Mouse (Mus musculus): ENCODE measurements around the gene Zfyve28. TPM values are rescaled to one million over a fixed set of nuclear protein-coding genes. Genes with fewer than 3 reads are reported as not detected.

Zfyve28 gene
- total and polyA plus RNA-seq, 2 experiments from 2014 or later, result 4.0 to 12.2 TPM

DNA sequence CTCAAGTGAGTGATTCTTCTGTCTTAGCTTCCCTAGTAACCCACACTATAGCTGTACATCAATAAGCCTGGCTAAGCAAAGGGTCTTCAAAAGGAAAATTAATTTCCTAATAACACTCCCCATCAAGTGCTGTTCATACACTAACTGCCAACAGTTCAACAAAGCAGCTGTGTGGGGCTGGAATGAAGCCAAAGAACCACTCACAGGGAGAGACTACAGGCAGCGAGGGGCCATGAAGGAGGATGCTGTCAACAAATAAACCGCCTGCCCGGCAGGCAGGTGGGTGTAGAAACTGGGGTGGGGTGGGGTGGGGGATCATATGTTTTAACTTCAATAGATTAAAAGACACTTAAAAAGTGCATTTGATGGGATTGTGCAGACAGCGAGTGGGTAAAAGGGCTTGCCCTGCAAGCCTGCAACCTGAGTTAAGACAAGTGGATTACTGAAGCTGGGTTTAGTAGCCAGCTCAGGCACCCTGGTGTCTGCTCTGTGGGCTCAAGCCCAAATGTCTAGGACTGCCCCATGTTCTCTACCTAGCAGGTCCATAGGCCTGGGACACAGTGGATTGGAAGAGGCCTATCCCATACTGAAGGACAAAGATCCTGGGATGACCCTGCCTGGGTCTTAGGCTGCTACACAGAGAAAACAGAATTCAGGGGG is 35.8 kb downstream of the Zfyve28 start:
- Histone ChIP-seq H3K9ac (no peak overlapping the region), H3K4me1 (ENCODE audit: insufficient read depth) (0 out of 2 replicates have a peak, but pooled peaks cover 9% of the 10 kb centered on the region), H3K9me3 (ENCODE audit: low read length) (no peaks in the 10 kb centered on the region), H3K36me3 (ENCODE audit: insufficient read depth) (no peaks in the 10 kb centered on the region), H3K27me3 (ENCODE audit: insufficient read depth, low read length) (no peaks in the 10 kb centered on the region), H3K27ac (ENCODE audit: low read depth, low read length) (no peak overlapping the region), H3K4me2 (ENCODE audit: low read depth) (no peak overlapping the region), H3K4me3 (ENCODE audit: low read depth, low read length) (no peak overlapping the region)
- TF ChIP-seq CTCF (IDR thresholded peaks at IDR 0.05; ENCODE audit: low read depth), result no peak
- WGBS, result 4% methylated on average over 4 of the region's 4 CpGs
- ATAC-seq, result peak; percentile 77
- peak; percentile 71 for DNase-seq

DNA sequence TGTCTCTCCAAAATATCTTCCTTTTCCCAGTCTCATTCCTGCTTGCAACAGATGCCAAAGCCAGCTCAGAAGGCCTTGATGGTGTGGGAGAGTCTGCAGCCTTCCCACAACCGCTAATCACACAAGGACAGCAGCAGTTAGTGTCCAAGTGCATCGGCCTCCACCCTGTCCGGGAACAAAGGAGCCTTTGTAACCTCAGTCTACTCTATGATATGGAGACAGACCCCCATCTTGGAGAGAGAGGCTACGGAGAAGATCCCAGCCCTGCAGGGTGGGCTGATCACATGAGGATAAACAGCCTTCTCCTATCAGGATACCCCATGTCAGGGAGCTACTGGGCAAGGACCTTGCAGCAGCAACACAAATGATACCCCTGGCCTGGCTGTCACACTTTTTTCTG is 36.5 kb downstream of the Zfyve28 start:
- 12% methylated on average over 4 of the region's 4 CpGs for WGBS
- no peak overlapping the region for H3K4me3 ChIP-seq (ENCODE audit: low read depth, low read length)

DNA sequence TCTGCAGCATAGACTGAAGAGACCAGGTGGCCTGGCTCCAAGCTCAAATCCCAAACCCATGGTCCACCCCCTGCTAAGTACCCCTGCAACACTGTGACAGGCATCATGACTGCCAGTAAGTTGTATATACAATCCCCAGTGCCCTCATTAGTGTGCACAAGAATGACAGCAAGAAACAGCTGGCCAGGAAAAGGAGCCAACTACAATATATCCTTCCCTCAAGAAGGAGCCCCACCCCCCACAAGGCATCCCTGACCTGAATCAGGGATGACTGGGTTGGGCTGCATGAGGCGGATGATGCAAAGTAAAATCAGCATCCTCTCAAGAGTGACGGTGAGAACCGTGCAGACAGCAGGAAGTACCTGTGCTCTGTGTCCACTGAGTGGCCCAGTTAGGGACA is 38.2 kb downstream of the Zfyve28 start:
- ATAC-seq, result 0 out of 2 replicates have a peak, but pooled peaks have one; percentile 23

More for the DNA sequence above, 36.5 kb downstream of the Zfyve28 start:
- peak; percentile 23; the same call in 1 of the 2 replicates for ATAC-seq
- Histone ChIP-seq H3K9ac (no peak overlapping the region), H3K4me2 (ENCODE audit: low read depth) (no peak overlapping the region), H3K27ac (ENCODE audit: low read depth, low read length) (no peak overlapping the region; the same call in 1 of the 2 replicates), H3K4me1 (ENCODE audit: insufficient read depth) (0 out of 2 replicates have a peak, but pooled peaks cover 9% of the 10 kb centered on the region), H3K9me3 (ENCODE audit: low read length) (no peaks in the 10 kb centered on the region), H3K36me3 (ENCODE audit: insufficient read depth) (no peaks in the 10 kb centered on the region), H3K27me3 (ENCODE audit: insufficient read depth, low read length) (no peaks in the 10 kb centered on the region)
- DNase-seq, result no peak
- TF ChIP-seq CTCF (IDR thresholded peaks at IDR 0.05; ENCODE audit: low read depth), result no peak

DNA sequence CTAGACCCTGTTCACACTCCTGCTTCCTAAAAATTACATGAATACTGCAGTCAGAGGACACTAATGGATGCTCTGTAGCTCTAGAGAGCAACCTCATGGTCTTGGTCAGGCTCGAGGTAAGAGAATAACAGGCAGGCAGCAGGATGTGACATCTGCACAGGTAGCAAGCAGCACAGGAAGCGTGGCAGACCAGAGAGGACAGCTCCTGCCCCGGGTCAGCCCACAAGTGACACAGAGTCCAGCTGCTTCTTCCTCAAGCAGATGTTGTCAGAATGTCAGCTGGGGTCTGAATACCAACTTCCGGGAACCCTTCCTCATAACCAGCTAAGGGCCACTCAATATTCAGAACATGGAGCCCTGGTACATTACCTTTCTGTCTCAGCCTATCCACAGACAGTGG is 39.1 kb downstream of the Zfyve28 start:
- H3K27me3 ChIP-seq (ENCODE audit: insufficient read depth, low read length), result no peaks in the 10 kb centered on the region
- WGBS, result 85% methylated on average over 4 of the region's 4 CpGs
- H3K4me2 ChIP-seq (ENCODE audit: low read depth), result no peak overlapping the region
- H3K9me3 ChIP-seq (ENCODE audit: low read length), result no peaks in the 10 kb centered on the region
- no peak overlapping the region for H3K27ac ChIP-seq (ENCODE audit: low read depth, low read length)
- DNase-seq (no peak), ATAC-seq (no peak)
- H3K4me1 ChIP-seq (ENCODE audit: insufficient read depth), result 0 out of 2 replicates have a peak, but pooled peaks cover 9% of the 10 kb centered on the region
- no peak for TF ChIP-seq CTCF (IDR thresholded peaks at IDR 0.05; ENCODE audit: low read depth)
- H3K36me3 ChIP-seq (ENCODE audit: insufficient read depth), result no peaks in the 10 kb centered on the region
- H3K4me3 ChIP-seq (ENCODE audit: low read depth, low read length), result no peak overlapping the region
- no peak overlapping the region for H3K9ac ChIP-seq

More for the DNA sequence above, 38.2 kb downstream of the Zfyve28 start:
- H3K9ac ChIP-seq, result no peak overlapping the region
- no peaks in the 10 kb centered on the region for H3K27me3 ChIP-seq (ENCODE audit: insufficient read depth, low read length)
- H3K4me1 ChIP-seq (ENCODE audit: insufficient read depth), result 0 out of 2 replicates have a peak, but pooled peaks cover 9% of the 10 kb centered on the region
- no peak overlapping the region for H3K27ac ChIP-seq (ENCODE audit: low read depth, low read length)
- H3K4me3 ChIP-seq (ENCODE audit: low read depth, low read length), result no peak overlapping the region
- no peak overlapping the region for H3K4me2 ChIP-seq (ENCODE audit: low read depth)
- no peaks in the 10 kb centered on the region for H3K36me3 ChIP-seq (ENCODE audit: insufficient read depth)
- WGBS, result 63% methylated on average over 3 of the region's 3 CpGs
- no peak for TF ChIP-seq CTCF (IDR thresholded peaks at IDR 0.05; ENCODE audit: low read depth)
- no peaks in the 10 kb centered on the region for H3K9me3 ChIP-seq (ENCODE audit: low read length)
- no peak for DNase-seq

DNA sequence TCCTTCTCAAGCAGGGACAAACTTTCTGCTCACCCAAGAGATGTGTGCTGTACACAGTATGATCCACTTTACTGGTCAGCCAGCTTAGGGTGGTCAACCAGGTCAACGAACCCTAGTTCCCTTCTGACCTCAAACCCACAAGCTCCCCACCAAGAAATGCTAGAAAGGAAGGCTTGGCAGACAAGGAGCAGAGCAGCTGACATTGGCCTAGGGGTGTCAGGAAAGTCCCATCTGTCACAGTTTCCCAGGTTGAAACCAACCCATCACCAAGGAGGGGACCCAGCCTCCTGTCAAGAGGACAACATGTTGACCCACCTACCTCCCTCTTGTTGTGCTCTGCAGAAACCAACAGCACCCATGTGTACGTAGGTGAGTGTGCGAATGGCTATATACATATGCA is 41.8 kb downstream of the Zfyve28 start:
- Histone ChIP-seq H3K4me3 (ENCODE audit: low read depth, low read length) (no peak overlapping the region), H3K27me3 (ENCODE audit: insufficient read depth, low read length) (no peaks in the 10 kb centered on the region), H3K9ac (no peak overlapping the region), H3K36me3 (ENCODE audit: insufficient read depth) (no peaks in the 10 kb centered on the region), H3K4me1 (ENCODE audit: insufficient read depth) (peaks cover 19% of the 10 kb centered on the region; the same call in 1 of the 2 replicates), H3K4me2 (ENCODE audit: low read depth) (no peak overlapping the region), H3K9me3 (ENCODE audit: low read length) (no peaks in the 10 kb centered on the region), H3K27ac (ENCODE audit: low read depth, low read length) (no peak overlapping the region)
- TF ChIP-seq CTCF (IDR thresholded peaks at IDR 0.05; ENCODE audit: low read depth), result no peak
- DNase-seq (no peak), ATAC-seq (no peak)
- WGBS, result 89% methylated on average over 3 of the region's 3 CpGs

DNA sequence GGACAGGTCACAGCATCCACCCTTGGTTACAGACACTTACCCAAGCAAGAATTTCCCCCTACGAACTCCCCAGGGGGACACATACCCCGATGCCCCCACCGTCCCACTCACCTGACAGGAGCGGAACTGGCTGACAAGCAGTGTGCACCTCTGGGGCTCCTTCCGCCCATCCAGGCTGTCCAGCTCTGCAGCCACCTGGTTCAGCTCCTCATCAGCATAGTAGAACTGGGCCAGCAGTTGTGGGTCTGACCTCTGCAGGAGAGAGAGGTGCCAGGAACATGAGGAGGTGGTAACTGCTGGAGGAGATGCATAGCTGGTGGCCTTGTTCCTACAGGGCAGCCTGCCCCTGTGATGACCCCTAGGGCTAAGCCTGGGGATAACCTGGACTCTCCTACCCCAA is 45.2 kb downstream of the Zfyve28 start:
- Histone ChIP-seq H3K27ac (ENCODE audit: low read depth, low read length) (peak overlapping the region; percentile 62; the same call in 1 of the 2 replicates), H3K36me3 (ENCODE audit: insufficient read depth) (no peaks in the 10 kb centered on the region), H3K27me3 (ENCODE audit: insufficient read depth, low read length) (no peaks in the 10 kb centered on the region), H3K4me1 (ENCODE audit: insufficient read depth) (peaks cover 15% of the 10 kb centered on the region; the same call in 1 of the 2 replicates), H3K9ac (no peak overlapping the region), H3K4me2 (ENCODE audit: low read depth) (no peak overlapping the region), H3K4me3 (ENCODE audit: low read depth, low read length) (no peak overlapping the region), H3K9me3 (ENCODE audit: low read length) (no peaks in the 10 kb centered on the region)
- 87% methylated on average over 5 of the region's 5 CpGs for WGBS
- DNase-seq, result no peak
- ATAC-seq, result no peak
- no peak for TF ChIP-seq CTCF (IDR thresholded peaks at IDR 0.05; ENCODE audit: low read depth)

DNA sequence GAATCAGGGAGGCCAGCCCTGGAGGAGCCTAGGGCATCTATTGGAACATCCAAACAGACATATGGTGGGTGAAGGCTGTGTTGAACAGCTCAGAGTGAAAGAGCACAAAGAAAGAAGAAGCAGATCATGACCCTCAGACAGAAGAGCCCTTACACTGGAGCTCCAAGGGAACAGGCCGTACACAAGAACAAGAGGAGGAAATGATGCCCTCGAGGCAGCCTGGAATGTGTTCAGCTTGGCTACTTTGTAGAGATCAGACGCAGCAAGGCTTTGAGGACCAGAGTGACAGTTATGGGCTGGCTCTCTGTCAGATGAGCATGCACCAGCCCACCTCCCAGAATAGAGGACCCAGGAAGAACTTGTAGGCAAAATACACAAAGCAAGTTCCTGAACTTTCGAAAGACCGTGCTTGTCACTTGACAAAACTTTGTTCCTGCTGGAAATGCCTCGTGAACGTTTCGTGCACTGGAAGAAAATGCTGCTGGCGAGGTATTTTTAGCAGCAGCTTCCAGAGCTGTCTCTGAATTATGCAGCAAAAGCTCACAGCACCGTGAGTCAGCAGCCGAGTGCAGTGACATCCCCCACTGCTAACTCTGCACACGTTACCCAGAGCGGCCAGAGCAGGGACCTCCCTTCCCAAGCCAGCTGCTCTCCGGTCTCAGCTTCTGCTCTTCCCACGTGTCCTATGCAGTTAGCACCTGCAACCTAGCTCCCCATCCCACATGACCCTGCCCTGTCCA is 45.9 kb downstream of the Zfyve28 start:
- Histone ChIP-seq H3K9ac (no peak overlapping the region), H3K27ac (ENCODE audit: low read depth, low read length) (peak overlapping the region; percentile 62; the same call in 1 of the 2 replicates), H3K36me3 (ENCODE audit: insufficient read depth) (no peaks in the 10 kb centered on the region), H3K4me1 (ENCODE audit: insufficient read depth) (peaks cover 15% of the 10 kb centered on the region; the same call in 1 of the 2 replicates), H3K27me3 (ENCODE audit: insufficient read depth, low read length) (no peaks in the 10 kb centered on the region), H3K4me2 (ENCODE audit: low read depth) (no peak overlapping the region), H3K4me3 (ENCODE audit: low read depth, low read length) (no peak overlapping the region), H3K9me3 (ENCODE audit: low read length) (no peaks in the 10 kb centered on the region)
- DNase-seq (peak; percentile 75), ATAC-seq (peak; percentile 91)
- WGBS, result 26% methylated on average over 15 of the region's 15 CpGs
- TF ChIP-seq CTCF (IDR thresholded peaks at IDR 0.05; ENCODE audit: low read depth), result no peak

Data from forebrain, postnatal 0 days (tissue).